Mouse (Mus musculus) limb, embryonic 13.5 days (tissue): ENCODE measurements around the gene Cd5. TPM values are rescaled to one million over a fixed set of nuclear protein-coding genes. Genes with fewer than 3 reads are reported as not detected.

Experiments
- ATAC-seq: fragments of 200-750 bp; cut with Nextera tagmentation; 2 replicates; pipeline ENCODE4 v1.8.0; 2017; ENCODE audit warnings: low read depth, moderate number of reproducible peaks, moderate TSS enrichment; ENCODE audit not compliant: low FRiP score
- H3K27ac ChIP-seq: fragments of 300-500 bp; sonication (generic); 2 replicates; pipeline ENCODE4 v1.5.1; 2015; ENCODE audit warnings: inconsistent platforms, mild to moderate bottlenecking, moderate library complexity
- H3K27me3 ChIP-seq: fragments of 300-500 bp; sonication (generic); 2 replicates; pipeline ENCODE4 v1.6.1; 2015; ENCODE audit warnings: mild to moderate bottlenecking, inconsistent platforms
- H3K36me3 ChIP-seq: fragments of 300-500 bp; sonication (generic); 2 replicates; pipeline ENCODE4 v1.6.1; 2015; ENCODE audit warnings: inconsistent platforms, mild to moderate bottlenecking, moderate library complexity
- H3K4me1 ChIP-seq: fragments of 300-500 bp; sonication (generic); 2 replicates; pipeline ENCODE4 v1.6.1; 2015; ENCODE audit warnings: inconsistent platforms
- H3K4me2 ChIP-seq: fragments of 300-500 bp; sonication (generic); replicated peaks from 2 replicates; pipeline ENCODE4 v1.6.1; 2015; ENCODE audit warnings: inconsistent platforms, mild to moderate bottlenecking, moderate library complexity
- H3K4me3 ChIP-seq: fragments of 300-500 bp; sonication (generic); 2 replicates; pipeline ENCODE4 v1.5.1; 2015; ENCODE audit warnings: moderate library complexity, mild to moderate bottlenecking, inconsistent platforms
- H3K9ac ChIP-seq: fragments of 300-500 bp; sonication (generic); 2 replicates; pipeline ENCODE4 v1.6.1; 2015; ENCODE audit warnings: mild to moderate bottlenecking, inconsistent platforms
- H3K9me3 ChIP-seq: fragments of 300-500 bp; sonication (generic); 2 replicates; pipeline ENCODE4 v1.6.1; 2016; ENCODE audit warnings: inconsistent platforms
- WGBS: fragments of 180-500 bp; shearing (Covaris S2); methylation state at CpG from one replicate; pipeline ENCODE4 v1.1.7; 2015; 5-methylcytosine and 5-hydroxymethylcytosine counted together
- polyA plus RNA-seq: library from polyadenylated mRNA; unstranded; fragments of >200 nt; fragmentation: Nextera tagmentation; extraction: Ambion mirVana; gene quantifications from 2 replicates; pipeline ENCODE4 v1.2.1, GENCODE M21; 2015

Gene Cd5
- polyA plus RNA-seq, 1 experiment from 2014 or later = 0.08 TPM

DNA sequence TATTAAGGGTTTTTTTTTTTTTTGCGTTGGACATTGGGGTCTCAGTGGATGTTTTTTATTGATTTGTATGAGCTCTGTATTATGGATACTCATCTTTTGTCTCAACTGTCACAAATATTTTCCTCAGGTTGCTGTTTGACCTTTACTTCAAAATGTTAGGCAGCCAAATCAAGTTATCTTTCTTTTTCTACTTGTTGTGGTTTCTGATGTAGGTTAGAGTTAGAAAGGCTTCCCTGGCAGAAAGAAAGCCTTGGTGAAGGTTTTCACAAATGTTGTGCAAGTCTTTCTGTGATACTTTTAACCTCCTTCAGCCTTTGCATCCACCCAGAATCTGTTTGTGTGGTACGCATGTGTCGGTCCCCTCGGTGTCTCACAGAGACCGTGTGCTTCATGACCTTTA lies 13.8 kb upstream of the Cd5 start:
- WGBS = 93% methylated on average over 5 of the region's 5 CpGs
- Histone ChIP-seq H3K9me3 (no peaks in the 10 kb centered on the region), H3K4me1 (no peaks in the 10 kb centered on the region), H3K4me2 (no peak overlapping the region), H3K27me3 (no peaks in the 10 kb centered on the region), H3K4me3 (no peak overlapping the region), H3K36me3 (no peaks in the 10 kb centered on the region), H3K9ac (no peak overlapping the region), H3K27ac (no peak overlapping the region)
- no peak for ATAC-seq

DNA sequence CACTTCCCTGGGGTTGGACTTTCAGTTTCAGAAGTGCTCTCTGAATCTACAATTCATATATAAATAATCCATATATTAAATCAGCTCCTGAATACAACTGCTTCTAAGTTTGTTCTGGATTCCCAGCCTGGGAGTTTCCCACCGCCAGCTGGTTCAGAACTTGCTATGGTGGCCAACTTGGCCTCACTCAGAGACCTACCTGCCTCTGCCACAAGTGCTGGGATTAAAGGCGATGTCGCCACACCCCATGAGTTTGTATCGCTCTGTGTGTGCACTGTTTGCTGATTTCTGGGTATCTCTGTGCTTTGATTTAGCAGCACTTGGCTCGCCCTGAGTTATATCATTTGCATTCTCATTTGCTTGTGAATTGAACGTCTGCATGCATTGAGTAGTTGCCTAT lies 13.3 kb upstream of the Cd5 start:
- H3K9ac ChIP-seq = no peak overlapping the region
- no peaks in the 10 kb centered on the region for H3K9me3 ChIP-seq
- H3K4me3 ChIP-seq = no peak overlapping the region
- H3K36me3 ChIP-seq = no peaks in the 10 kb centered on the region
- ATAC-seq = no peak
- no peaks in the 10 kb centered on the region for H3K4me1 ChIP-seq
- no peak overlapping the region for H3K4me2 ChIP-seq
- no peaks in the 10 kb centered on the region for H3K27me3 ChIP-seq
- 88% methylated on average over 6 of the region's 6 CpGs for WGBS
- no peak overlapping the region for H3K27ac ChIP-seq

DNA sequence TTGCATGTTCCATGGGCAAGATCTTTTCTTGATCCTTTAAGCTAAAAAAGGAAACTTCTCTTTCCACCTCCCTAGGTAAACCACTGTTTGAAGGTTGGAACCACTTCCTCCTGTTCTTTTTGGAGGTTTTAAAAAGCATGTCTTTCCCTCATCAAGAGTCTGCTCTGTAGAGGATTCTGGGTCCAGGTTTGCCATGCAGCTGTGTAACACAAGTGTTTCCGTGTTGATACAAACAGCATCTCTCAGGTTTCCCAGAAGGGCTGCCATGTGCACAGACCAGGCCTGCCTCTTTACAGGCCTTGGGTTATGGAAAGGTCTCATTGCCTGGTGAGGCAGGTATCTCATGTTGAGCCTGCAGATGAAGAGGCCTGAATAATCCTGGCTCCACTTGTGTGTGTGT lies 12.8 kb upstream of the Cd5 start:
- ATAC-seq = no peak
- 68% methylated on average over 1 of the region's 1 CpGs for WGBS
- Histone ChIP-seq H3K36me3 (no peaks in the 10 kb centered on the region), H3K27me3 (no peaks in the 10 kb centered on the region), H3K9ac (no peak overlapping the region), H3K9me3 (no peaks in the 10 kb centered on the region), H3K27ac (no peak overlapping the region), H3K4me2 (no peak overlapping the region), H3K4me3 (no peak overlapping the region), H3K4me1 (no peaks in the 10 kb centered on the region)

DNA sequence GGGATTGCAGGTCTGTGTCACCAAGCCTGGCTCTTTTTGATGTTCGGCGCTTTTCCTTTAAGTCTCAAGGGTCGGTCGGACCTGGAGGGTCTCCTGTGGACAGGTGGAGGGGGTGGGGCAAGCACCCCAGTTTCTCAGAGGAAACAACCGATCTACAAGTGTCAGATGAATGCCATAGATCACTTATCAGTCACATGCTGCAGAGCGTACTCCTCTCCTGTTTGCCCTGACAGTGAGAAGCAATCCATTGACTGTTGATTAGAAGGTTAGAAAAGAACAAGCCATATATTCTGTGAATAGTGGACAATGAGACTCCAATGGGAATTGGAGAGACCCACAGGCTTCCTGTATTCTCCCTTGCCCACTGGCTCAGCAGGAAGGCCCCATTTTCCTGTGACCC lies 11.4 kb upstream of the Cd5 start:
- Histone ChIP-seq H3K4me3 (no peak overlapping the region), H3K27ac (no peak overlapping the region)
- no peak for ATAC-seq

DNA sequence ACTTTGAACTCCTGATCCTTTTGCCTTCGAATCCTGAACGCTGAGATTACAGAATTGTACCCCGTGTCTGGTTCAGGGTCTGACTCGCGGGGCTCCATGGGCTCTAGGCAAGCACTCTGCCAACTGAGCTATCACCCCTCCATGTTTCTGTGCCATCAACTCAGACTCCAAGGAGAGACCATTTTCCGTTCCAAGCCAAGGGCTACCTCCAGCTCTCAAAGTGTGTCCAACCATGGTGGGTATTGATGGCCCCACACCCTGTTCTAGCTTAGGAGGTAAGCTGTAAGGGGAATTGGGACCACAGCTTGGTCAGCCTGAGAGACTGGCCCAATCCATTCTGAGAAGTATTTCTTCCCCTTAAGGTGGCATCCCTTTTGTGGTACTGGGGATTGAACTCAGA lies 10.5 kb upstream of the Cd5 start:
- Histone ChIP-seq H3K9ac (no peak overlapping the region), H3K4me1 (no peaks in the 10 kb centered on the region), H3K9me3 (no peaks in the 10 kb centered on the region), H3K4me3 (no peak overlapping the region), H3K27ac (no peak overlapping the region), H3K36me3 (no peaks in the 10 kb centered on the region), H3K27me3 (no peaks in the 10 kb centered on the region), H3K4me2 (no peak overlapping the region)
- 88% methylated on average over 6 of the region's 6 CpGs for WGBS
- ATAC-seq = no peak

More for the DNA sequence above, 11.4 kb upstream of the Cd5 start:
- no peak overlapping the region for H3K9ac ChIP-seq
- H3K4me1 ChIP-seq = no peaks in the 10 kb centered on the region
- no peaks in the 10 kb centered on the region for H3K36me3 ChIP-seq
- H3K4me2 ChIP-seq = no peak overlapping the region
- no peaks in the 10 kb centered on the region for H3K27me3 ChIP-seq
- no peaks in the 10 kb centered on the region for H3K9me3 ChIP-seq
- 82% methylated on average over 6 of the region's 6 CpGs for WGBS

DNA sequence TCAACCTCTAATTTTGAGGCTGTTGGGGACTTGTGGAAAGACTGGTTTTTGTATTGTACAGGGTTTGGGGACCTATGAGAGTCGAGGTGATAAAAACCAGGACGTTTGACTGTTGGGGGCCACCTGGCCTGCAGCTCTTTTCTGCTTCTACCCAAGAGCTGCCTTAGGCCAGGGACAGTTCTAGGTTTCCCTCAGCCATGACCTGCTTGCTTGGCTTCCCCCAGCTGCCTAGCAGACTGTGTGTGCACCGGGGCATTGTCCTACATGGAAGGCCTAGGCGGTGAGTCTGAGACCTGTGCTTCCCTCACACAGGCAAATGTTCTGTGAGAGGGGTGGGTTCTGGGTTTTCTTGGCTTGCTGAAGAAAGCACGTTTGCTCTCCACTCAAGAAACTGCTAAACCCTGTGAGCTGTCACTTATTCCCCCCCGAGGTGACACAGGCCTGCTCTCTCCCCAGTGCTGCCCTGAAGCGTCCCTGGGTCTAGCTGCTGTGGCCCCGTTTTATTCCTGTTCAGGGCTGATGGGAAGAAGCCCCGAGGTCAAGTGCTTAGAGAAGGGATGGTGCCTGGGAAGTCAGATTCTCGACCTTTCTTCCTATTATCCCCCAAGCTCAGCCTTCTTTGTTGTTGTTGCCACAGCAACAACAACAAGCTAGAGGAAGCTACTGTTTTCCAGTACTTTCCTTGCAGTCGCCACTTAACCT lies 9.8 kb upstream of the Cd5 start:
- no peak for ATAC-seq
- Histone ChIP-seq H3K36me3 (no peaks in the 10 kb centered on the region), H3K27me3 (no peaks in the 10 kb centered on the region), H3K4me1 (no peaks in the 10 kb centered on the region), H3K4me3 (no peak overlapping the region), H3K27ac (no peak overlapping the region), H3K4me2 (no peak overlapping the region), H3K9ac (no peak overlapping the region), H3K9me3 (no peaks in the 10 kb centered on the region)
- WGBS = 66% methylated on average over 11 of the region's 11 CpGs

DNA sequence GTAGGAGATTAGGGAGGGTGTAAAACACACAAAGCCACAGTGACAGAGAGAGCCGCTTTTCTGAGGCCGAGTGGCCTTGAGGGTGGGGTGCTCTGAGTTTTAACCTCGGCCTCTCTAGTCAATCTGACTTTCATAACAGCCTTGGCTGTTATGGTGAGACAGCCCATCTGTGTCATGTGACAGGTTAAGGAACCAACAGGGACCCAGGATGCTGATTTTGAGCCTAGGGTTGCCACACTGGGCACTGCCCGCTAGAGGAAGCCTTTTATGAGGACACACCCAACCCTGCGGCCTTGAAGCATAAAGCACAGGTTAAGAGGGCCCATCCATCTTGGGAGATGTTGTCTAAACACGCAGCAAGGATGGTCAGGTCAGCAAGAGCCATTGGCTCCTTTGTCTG lies 8.9 kb upstream of the Cd5 start:
- H3K4me2 ChIP-seq = no peak overlapping the region
- WGBS = 87% methylated on average over 6 of the region's 6 CpGs
- H3K36me3 ChIP-seq = no peaks in the 10 kb centered on the region
- no peak overlapping the region for H3K4me3 ChIP-seq
- no peak overlapping the region for H3K9ac ChIP-seq
- no peaks in the 10 kb centered on the region for H3K9me3 ChIP-seq
- no peak overlapping the region for H3K27ac ChIP-seq
- H3K27me3 ChIP-seq = no peaks in the 10 kb centered on the region
- H3K4me1 ChIP-seq = no peaks in the 10 kb centered on the region
- ATAC-seq = no peak

DNA sequence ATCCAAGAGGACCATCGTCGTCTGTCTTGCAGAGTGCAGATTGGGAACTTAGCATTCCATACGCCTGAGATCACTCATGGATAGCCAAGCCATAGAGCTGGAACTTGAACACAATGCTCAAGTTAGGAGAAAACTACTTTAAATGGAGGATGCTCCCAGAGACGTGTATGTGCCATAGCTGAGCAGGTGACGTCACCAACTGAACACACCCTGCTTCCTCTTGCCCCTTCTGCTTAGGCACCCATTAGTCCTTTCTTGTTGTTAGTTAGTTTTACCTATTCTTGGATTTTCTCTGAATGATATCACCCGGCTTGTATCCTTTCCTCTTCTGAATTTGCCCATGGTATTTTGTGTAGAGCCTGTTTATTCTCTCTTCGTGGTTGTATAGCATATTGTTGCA lies 8.4 kb upstream of the Cd5 start:
- no peak overlapping the region for H3K4me3 ChIP-seq
- no peaks in the 10 kb centered on the region for H3K36me3 ChIP-seq
- no peaks in the 10 kb centered on the region for H3K27me3 ChIP-seq
- no peaks in the 10 kb centered on the region for H3K9me3 ChIP-seq
- no peaks in the 10 kb centered on the region for H3K4me1 ChIP-seq
- no peak overlapping the region for H3K4me2 ChIP-seq
- 84% methylated on average over 7 of the region's 7 CpGs for WGBS
- ATAC-seq = no peak
- no peak overlapping the region for H3K9ac ChIP-seq
- H3K27ac ChIP-seq = no peak overlapping the region

DNA sequence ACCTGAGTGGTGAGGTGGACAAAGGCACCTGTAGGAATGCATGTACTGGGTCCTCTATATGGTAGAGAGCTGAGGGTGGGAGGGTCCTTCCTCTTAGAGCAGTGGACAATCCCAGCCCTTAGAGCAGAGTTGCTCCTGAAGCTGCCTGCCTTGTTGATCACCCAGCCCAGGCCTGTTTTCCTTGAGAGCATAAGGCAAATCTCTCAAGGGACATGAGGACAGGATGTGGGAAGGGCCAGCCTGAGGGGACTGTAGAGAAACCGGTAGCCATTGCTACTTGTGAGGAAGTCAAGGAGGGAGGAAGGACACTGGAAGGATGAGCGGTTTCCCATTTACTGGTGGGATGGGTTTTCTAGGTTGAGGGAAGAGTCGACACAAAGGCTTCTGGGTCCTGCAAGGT lies 3.8 kb upstream of the Cd5 start:
- H3K4me2 ChIP-seq = no peak overlapping the region
- no peaks in the 10 kb centered on the region for H3K9me3 ChIP-seq
- H3K4me3 ChIP-seq = no peak overlapping the region
- H3K9ac ChIP-seq = no peak overlapping the region
- 77% methylated on average over 3 of the region's 3 CpGs for WGBS
- 0 out of 2 replicates have a peak, but pooled peaks cover 3% of the 10 kb centered on the region for H3K4me1 ChIP-seq
- ATAC-seq = no peak
- no peaks in the 10 kb centered on the region for H3K27me3 ChIP-seq
- no peak overlapping the region for H3K27ac ChIP-seq
- no peaks in the 10 kb centered on the region for H3K36me3 ChIP-seq

DNA sequence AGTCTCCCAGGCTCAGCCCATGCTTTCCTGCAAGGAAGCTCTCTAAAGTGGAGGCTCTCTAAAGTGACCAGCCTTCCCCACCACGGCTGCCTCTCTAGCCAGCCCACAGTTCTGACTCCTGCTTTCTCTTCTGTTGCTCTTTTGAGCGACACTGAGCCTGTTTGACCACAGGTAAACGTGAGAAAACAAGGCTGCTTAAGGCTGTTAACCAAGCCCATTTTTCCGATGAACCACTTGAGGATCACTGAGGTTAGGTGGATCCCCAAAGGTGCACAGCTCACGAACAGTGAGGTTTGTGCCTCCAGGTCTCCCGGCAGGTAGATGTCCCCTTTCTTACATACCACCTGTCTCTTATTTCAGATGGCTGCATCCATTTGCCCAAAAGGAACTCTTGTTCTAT lies 3.3 kb upstream of the Cd5 start:
- Histone ChIP-seq H3K9ac (no peak overlapping the region), H3K9me3 (no peaks in the 10 kb centered on the region), H3K36me3 (no peaks in the 10 kb centered on the region), H3K4me1 (0 out of 2 replicates have a peak, but pooled peaks cover 3% of the 10 kb centered on the region), H3K4me2 (no peak overlapping the region), H3K27ac (no peak overlapping the region), H3K4me3 (no peak overlapping the region), H3K27me3 (no peaks in the 10 kb centered on the region)
- no peak for ATAC-seq
- WGBS = 76% methylated on average over 6 of the region's 6 CpGs

DNA sequence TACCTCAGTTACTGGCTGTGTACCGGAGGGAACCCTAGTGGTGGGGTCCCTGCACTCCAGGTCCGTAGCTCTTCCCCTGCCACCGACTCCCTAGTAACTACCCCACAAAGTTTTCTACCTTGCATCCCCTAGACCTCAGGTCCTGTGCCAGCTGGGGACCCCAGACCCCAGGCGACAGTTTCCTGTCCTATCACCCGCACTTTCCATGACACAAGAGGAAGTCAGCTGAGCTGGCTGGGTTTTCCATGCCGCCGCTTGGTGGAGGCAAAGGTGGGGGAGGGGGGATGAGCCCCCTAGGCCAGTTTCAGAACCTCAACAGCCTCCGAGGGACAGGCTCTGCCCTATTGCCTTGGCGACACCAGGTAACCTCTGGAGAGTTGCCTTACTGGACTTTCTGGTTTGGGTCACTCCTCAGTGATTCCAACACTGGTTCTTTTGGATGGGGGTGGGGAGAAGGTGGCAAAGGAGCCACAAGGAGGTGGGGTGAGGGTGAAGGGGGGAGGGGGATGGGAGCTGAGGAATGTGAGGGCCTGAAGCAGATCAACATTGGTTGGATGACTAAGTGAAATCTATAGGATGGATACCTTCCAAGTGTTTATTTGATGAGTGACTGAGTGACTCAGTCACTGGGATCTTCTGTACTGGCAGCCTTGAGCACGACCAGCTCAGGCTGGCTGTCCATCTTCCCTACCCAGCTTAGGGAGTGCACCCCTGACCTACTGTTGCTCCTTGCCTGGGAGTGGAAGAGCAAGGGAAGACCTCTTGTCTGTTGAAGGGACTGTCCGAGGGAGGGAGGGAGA lies 2.0 kb upstream of the Cd5 start:
- no peaks in the 10 kb centered on the region for H3K36me3 ChIP-seq
- H3K4me2 ChIP-seq = no peak overlapping the region
- WGBS = 44% methylated on average over 11 of the region's 11 CpGs
- H3K27ac ChIP-seq = no peak overlapping the region
- no peaks in the 10 kb centered on the region for H3K27me3 ChIP-seq
- no peak overlapping the region for H3K4me3 ChIP-seq
- 0 out of 2 replicates have a peak, but pooled peaks cover 3% of the 10 kb centered on the region for H3K4me1 ChIP-seq
- H3K9ac ChIP-seq = no peak overlapping the region
- no peaks in the 10 kb centered on the region for H3K9me3 ChIP-seq
- peak; percentile 11; the same call in 1 of the 2 replicates for ATAC-seq

DNA sequence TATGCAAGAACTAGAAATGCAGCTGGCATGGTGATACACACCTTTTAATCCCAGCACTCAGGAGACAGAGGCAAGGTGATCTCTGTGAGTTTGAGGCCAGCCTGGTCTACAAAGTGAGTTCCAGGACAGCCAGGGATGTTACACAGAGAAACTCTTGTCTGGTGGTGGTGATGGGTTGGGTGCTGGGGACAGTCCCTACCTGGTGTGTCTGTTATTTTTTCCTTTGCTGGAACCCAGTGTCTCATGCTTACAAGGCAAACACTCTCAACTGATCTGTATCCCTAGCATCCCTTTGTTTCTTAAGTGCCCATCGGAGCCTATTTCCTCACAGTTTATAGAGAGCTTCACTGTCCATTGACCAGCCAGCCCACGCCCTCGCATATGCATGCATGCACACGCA lies 1.1 kb upstream of the Cd5 start:
- H3K9ac ChIP-seq = no peak overlapping the region
- no peak for ATAC-seq
- H3K4me2 ChIP-seq = no peak overlapping the region
- no peak overlapping the region for H3K4me3 ChIP-seq
- H3K27ac ChIP-seq = no peak overlapping the region
- no peaks in the 10 kb centered on the region for H3K27me3 ChIP-seq
- 91% methylated on average over 4 of the region's 4 CpGs for WGBS
- H3K9me3 ChIP-seq = no peaks in the 10 kb centered on the region
- H3K4me1 ChIP-seq = 0 out of 2 replicates have a peak, but pooled peaks cover 3% of the 10 kb centered on the region
- H3K36me3 ChIP-seq = no peaks in the 10 kb centered on the region
